In genomic region chr1:37996877-37997484, GRCm38 (mm10) we compare ENCODE assay signal across 8 mouse cellular contexts. TPM values are rescaled to one million over a fixed set of nuclear protein-coding genes. Genes with fewer than 3 reads are reported as not detected.
A peak's percentile ranks its signal among the peaks of the same experiment; 100 is the strongest.
DNase-seq lines count a peak whose midpoint lies in the region; ATAC-seq lines count a peak whose summit lies in the region.

No protein-coding gene starts in this region.

- ATAC-seq in megakaryocyte progenitor cell, adult 5-6 weeks (replicated peaks; ENCODE audit: poor library complexity): peak; percentile 85

- peak; percentile 99 for DNase-seq in adipocyte (ENCODE audit: low spot score)
- DNase-seq in embryo, embryonic 10 days (ENCODE audit: low spot score): peak; percentile 99
- peak; percentile 88 for DNase-seq in gastrocnemius, postnatal 10 days
- DNase-seq in induced T-regulatory cell, adult 2 months (ENCODE audit: low read depth): peak; percentile 99
- DNase-seq in left cerebral cortex, adult 9 months (ENCODE audit: low spot score in 2 of 2): peak; percentile 98 to 99
- DNase-seq in right cerebral cortex, postnatal 14 days: peak; percentile 96
- peak; percentile 98 for DNase-seq in urinary bladder, postnatal 36 days (ENCODE audit: low spot score in 2 of 2)

RNA-seq across cellular contexts. Expression of gene Txndc9, which starts 0.7 kb away (rescaled TPM):
- 10 to 100 TPM; 42.1 to 44.9 TPM for total RNA-seq in gastrocnemius, postnatal 10 days (2021)
- total RNA-seq in megakaryocyte progenitor cell, adult 5-6 weeks (2015): 52.8 and 64.3 TPM in 2 replicates
- 42.6 and 51.7 TPM in 2 replicates for total RNA-seq in megakaryocyte progenitor cell, adult 5-6 weeks (2017)

RNA-seq across cellular contexts. Expression of gene Eif5b, which starts 0.8 kb away (rescaled TPM):
- 10 to 100 TPM; 38.6 to 41.0 TPM for total RNA-seq in gastrocnemius, postnatal 10 days (2021)
- total RNA-seq in megakaryocyte progenitor cell, adult 5-6 weeks (2015): 42.2 and 47.8 TPM in 2 replicates
- total RNA-seq in megakaryocyte progenitor cell, adult 5-6 weeks (2017): 21.8 and 24.6 TPM in 2 replicates

RNA-seq across cellular contexts. Expression of gene Lyg1, which starts 39.4 kb away (rescaled TPM):
- total RNA-seq in gastrocnemius, postnatal 10 days (2021): not detected
- total RNA-seq in megakaryocyte progenitor cell, adult 5-6 weeks (2015): not detected in 2 replicates
- total RNA-seq in megakaryocyte progenitor cell, adult 5-6 weeks (2017): not detected in 2 replicates

Comparison
In these comparisons a context has a peak if more than half of its experiments do, and no peak if none do; other contexts are left out.
1. Peak in every context shown above with its lines: DNase-seq and ATAC-seq.